Mouse (Mus musculus): ENCODE measurements around the gene Gm5868. TPM values are rescaled to one million over a fixed set of nuclear protein-coding genes. Genes with fewer than 3 reads are reported as not detected.
"Not testable (repeated sequence)": the region's sequence is repeated elsewhere in the genome, so short reads cannot be mapped to it uniquely, and the experiment has no call there.

The Gm5868 gene
- polyA plus RNA-seq, 1 experiment from 2014 or later: 7.8 TPM

GRCm38 (mm10) chr5:72580088-72580969 lies 7.0 kb downstream of the Gm5868 start:
- 5% methylated on average over 50 of the region's 73 CpGs for WGBS
- peak; percentile 82 for ATAC-seq (ENCODE audit: low FRiP score)
- not testable (repeated sequence) for H3K9me3 ChIP-seq, H3K27ac ChIP-seq, H3K36me3 ChIP-seq
- Histone ChIP-seq H3K4me1 (replicated peaks) (peaks cover 11% of the 10 kb centered on the region), H3K4me2 (peak overlapping the region; percentile 66), H3K4me3 (peak overlapping the region; percentile 45), H3K9ac (peak overlapping the region; percentile 72), H3K27me3 (peaks cover 19% of the 10 kb centered on the region; the same call in 1 of the 2 replicates)

DNA sequence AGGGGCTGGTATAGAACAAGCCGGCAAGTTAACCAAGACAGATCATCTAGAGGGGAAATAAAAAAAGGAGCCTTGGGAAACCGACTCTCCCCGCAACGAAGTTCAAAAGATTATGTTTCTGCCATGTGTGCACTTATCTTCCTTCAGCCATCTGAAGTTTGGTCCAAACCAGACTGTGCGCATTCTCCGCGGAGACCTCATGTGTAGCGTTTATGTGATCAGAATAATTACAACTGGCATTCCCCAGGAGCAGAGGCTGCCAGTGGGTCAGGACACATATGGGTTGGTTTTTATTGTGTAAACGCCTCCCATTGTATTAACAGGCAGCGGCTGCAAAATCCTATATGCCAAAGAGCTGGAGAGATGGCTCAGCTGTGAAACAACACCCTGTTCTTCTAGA lies 7.8 kb downstream of the Gm5868 start:
- ATAC-seq (ENCODE audit: low FRiP score): peak; percentile 10
- not testable (repeated sequence) for H3K9me3 ChIP-seq, H3K4me3 ChIP-seq, H3K9ac ChIP-seq, H3K27ac ChIP-seq, H3K36me3 ChIP-seq
- peak overlapping the region; percentile 66; the same call in 1 of the 2 replicates for H3K4me2 ChIP-seq
- H3K4me1 ChIP-seq (replicated peaks): peaks cover 11% of the 10 kb centered on the region
- 28% methylated on average over 10 of the region's 10 CpGs for WGBS
- peaks cover 19% of the 10 kb centered on the region; the same call in 1 of the 2 replicates for H3K27me3 ChIP-seq

- Histone ChIP-seq H3K9ac (no peak overlapping the region), H3K27me3 (no peaks in the 10 kb centered on the region), H3K27ac (no peak overlapping the region), H3K4me3 (no peak overlapping the region), H3K4me2 (no peak overlapping the region), H3K4me1 (replicated peaks) (no peaks in the 10 kb centered on the region), H3K36me3 (no peaks in the 10 kb centered on the region), H3K9me3 (peaks cover 12% of the 10 kb centered on the region; the same call in 1 of the 2 replicates)
- no peak for ATAC-seq (ENCODE audit: low FRiP score)
- 85% methylated on average over 5 of the region's 5 CpGs for WGBS
Observed at GRCm38 (mm10) chr5:72565621-72566020, 21.7 kb downstream of the Gm5868 start.

GRCm38 (mm10) chr5:72563183-72563582 lies 24.2 kb downstream of the Gm5868 start:
- not testable (repeated sequence) for H3K36me3 ChIP-seq; H3K4me3 ChIP-seq; H3K27ac ChIP-seq; H3K9me3 ChIP-seq; H3K4me2 ChIP-seq; H3K27me3 ChIP-seq; H3K4me1 ChIP-seq (replicated peaks); H3K9ac ChIP-seq; ATAC-seq (ENCODE audit: low FRiP score)
- WGBS: 96% methylated on average over 2 of the region's 2 CpGs

DNA sequence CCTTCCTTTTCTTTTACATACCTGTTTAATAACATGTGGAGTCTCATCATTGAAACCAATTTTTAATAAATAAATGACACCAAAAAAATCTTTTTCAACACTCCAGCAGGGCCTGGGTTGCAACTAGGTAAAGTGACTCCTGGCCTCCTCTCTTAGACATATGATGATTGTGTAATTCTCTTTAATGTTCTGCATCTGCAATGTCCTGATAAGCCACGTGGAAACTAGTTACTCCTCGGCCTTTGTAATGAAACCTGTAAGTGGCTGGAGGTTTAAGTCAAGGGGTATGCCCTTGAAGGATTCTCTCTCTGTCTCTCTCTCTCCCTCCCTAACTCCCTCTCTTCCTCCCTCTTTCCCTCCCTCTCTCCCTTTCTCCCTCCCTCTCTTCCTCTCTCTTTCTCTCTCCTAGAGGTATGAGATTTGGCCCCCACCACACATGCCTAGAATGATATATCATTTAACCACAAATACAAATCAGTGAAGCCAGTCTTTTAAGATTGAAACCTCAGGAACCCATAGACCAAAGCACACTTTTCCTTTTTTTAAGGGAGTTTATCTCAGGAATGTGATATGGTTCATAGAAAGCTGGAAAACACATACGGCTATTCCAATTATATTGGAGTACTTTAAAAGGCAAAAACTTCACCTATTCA lies 26.2 kb downstream of the Gm5868 start:
- H3K4me1 ChIP-seq (replicated peaks): peaks cover 13% of the 10 kb centered on the region
- WGBS: 90% methylated on average over 3 of the region's 3 CpGs
- no peak overlapping the region for H3K27ac ChIP-seq
- no peak for ATAC-seq (ENCODE audit: low FRiP score)
- no peak overlapping the region for H3K4me2 ChIP-seq
- no peaks in the 10 kb centered on the region for H3K9me3 ChIP-seq
- H3K4me3 ChIP-seq: no peak overlapping the region
- H3K9ac ChIP-seq: no peak overlapping the region
- H3K27me3 ChIP-seq: no peaks in the 10 kb centered on the region
- H3K36me3 ChIP-seq: no peaks in the 10 kb centered on the region

DNA sequence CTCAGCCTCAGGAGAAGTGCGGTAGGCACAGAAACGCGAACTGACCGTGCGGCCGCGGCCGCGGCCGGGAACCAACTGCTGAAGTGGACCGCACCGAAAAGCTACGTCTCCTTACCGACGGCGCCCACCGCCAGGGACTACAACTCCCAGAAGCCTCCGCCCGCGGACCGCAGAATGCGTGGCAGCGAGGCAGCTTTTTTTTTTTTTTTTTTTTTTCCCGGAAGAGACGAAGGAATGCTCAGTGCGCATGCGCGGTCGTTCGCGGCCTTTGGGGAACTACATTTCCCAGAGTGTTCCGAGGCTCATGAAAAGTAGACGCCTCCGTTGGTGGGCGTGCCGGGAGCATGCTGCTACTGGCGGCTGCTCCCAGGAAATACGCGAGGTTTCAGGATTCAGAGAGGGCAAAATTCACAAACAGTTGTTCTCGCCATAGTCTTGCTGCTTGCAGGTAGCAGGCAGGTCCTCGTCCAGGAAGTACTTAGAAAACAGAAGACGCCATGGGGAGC lies 27.8 kb downstream of the Gm5868 start, which contains the start of gene Nfxl1:
TSS of gene Nfxl1 (minus strand) at position 141 of the 506 bp plus-strand sequence.
- peaks cover 13% of the 10 kb centered on the region for H3K4me1 ChIP-seq (replicated peaks)
- H3K36me3 ChIP-seq: peaks cover 5% of the 10 kb centered on the region
- under 1% methylated on average over 42 of the region's 42 CpGs for WGBS
- H3K27me3 ChIP-seq: no peaks in the 10 kb centered on the region
- peak within 1 kb of the TSS; percentile 80 for H3K27ac ChIP-seq
- peak within 1 kb of the TSS; percentile 89 for H3K9ac ChIP-seq
- ATAC-seq (ENCODE audit: low FRiP score): peak; percentile 96
- H3K4me2 ChIP-seq: peak within 1 kb of the TSS; percentile 89
- no peaks in the 10 kb centered on the region for H3K9me3 ChIP-seq
- H3K4me3 ChIP-seq: peak within 1 kb of the TSS; percentile 88

DNA sequence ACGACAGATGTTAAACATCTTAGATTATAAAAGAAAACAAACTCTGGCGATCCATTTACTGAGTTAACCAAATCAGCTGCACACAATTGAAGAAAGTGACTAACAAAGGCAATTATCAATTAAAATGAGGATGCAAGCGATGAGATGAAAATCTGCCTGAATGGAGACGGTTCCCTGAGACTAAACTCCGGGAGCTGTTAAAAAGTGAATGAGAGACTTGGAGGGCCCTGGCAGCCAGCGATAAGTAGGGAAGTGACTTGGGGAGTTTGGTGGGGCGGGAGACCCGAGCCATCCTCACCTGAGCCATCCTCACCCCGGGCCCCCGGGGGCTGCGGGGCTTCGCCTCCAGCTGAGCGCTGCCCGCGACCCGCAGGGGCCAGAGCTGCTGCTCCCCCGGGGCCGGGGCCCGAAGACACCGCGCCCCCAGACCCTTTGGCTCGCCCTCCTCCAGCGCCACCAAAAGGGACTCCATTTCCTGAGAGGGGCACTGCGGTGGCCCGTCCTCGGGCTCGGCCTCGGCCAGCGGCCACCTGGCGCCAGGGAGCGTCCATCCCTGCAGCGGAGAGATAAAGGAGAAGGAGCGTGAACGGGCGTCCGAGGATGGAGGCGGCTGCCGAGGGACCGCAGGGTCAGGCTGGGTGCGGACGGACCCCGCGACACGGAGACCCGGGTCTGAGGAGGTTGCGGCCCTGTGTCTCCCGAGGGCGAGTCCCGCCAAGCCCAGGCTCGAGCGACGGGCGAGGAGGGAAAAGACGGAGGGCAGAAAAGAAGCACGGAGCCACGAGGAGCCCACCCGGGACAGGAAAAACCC lies 28.4 kb downstream of the Gm5868 start:
- Histone ChIP-seq H3K27me3 (no peaks in the 10 kb centered on the region), H3K4me1 (replicated peaks) (peaks cover 13% of the 10 kb centered on the region), H3K4me2 (peak overlapping the region; percentile 89), H3K9ac (peak overlapping the region; percentile 89), H3K36me3 (peaks cover 9% of the 10 kb centered on the region), H3K9me3 (no peaks in the 10 kb centered on the region), H3K27ac (peak overlapping the region; percentile 80), H3K4me3 (peak overlapping the region; percentile 88)
- ATAC-seq (ENCODE audit: low FRiP score): peak; percentile 85
- WGBS: under 1% methylated on average over 57 of the region's 57 CpGs

- WGBS: 84% methylated on average over 3 of the region's 3 CpGs
- no peaks in the 10 kb centered on the region for H3K27me3 ChIP-seq
- no peak overlapping the region for H3K4me3 ChIP-seq
- ATAC-seq (ENCODE audit: low FRiP score): no peak
- H3K9ac ChIP-seq: no peak overlapping the region
- H3K4me2 ChIP-seq: no peak overlapping the region
- peaks cover 13% of the 10 kb centered on the region for H3K4me1 ChIP-seq (replicated peaks)
- H3K36me3 ChIP-seq: peaks cover 18% of the 10 kb centered on the region
- H3K27ac ChIP-seq: no peak overlapping the region
- no peaks in the 10 kb centered on the region for H3K9me3 ChIP-seq
Observed at GRCm38 (mm10) chr5:72556245-72556644, 31.1 kb downstream of the Gm5868 start.

- no peak overlapping the region for H3K4me3 ChIP-seq
- peaks cover 18% of the 10 kb centered on the region for H3K36me3 ChIP-seq
- no peak for ATAC-seq (ENCODE audit: low FRiP score)
- H3K9ac ChIP-seq: no peak overlapping the region
- no peaks in the 10 kb centered on the region for H3K27me3 ChIP-seq
- H3K4me1 ChIP-seq (replicated peaks): no peaks in the 10 kb centered on the region
- no peaks in the 10 kb centered on the region for H3K9me3 ChIP-seq
- H3K27ac ChIP-seq: no peak overlapping the region
- no peak overlapping the region for H3K4me2 ChIP-seq
- 97% methylated on average over 3 of the region's 3 CpGs for WGBS
Observed at GRCm38 (mm10) chr5:72551209-72551608, 36.1 kb downstream of the Gm5868 start.

Data from hindbrain, embryonic 13.5 days (tissue).